Mouse (Mus musculus): Measurements from ENCODE around the gene Hoxb5.

Gene Hoxb5

DNA sequence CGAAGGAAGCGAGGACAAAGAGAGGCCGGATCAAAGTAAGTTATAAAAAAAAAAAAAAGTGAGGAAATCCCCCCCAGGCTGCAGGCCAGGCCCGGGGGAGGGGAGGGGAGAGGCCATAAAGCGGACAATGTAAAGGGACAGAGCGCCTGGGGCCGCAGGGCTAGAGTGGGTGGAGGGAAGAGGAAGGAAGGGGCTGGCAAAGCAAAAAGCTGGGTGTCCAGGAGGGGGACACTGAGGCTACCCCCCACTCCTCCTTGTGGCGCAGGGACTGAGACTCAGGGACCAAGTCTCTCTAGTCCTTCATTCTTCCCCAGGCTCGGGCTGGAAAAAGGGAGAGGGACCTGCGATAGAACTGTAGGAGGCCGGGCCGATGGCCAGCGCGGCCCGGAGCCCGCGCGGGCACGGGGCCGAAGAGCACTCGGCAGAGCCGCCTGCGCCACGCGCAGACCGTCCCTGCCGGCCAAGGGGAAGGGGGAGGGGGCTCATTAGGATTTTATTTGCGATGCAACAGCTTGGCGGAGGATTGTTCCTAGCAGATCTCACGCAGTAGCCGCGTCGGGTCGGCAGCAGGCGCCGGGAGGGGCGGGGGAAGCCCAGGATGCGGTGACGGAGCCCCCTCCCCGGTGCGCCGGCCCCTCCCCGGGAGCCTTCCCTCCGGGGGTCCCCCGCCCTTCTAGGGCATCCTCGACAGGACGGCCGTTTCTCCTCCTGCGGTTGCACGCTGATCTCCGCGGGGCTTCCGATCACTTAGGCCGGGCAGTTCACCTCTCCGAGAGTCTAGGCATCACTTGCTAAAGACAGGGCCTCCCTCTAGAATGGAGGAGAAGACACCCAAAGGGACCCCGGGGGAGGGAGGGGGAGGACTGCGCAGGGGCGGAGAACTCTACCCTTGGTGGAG, 30.9 kb upstream of the Hoxb5 start:
- DNase-seq (ENCODE audit: low spot score), result no peak

DNA sequence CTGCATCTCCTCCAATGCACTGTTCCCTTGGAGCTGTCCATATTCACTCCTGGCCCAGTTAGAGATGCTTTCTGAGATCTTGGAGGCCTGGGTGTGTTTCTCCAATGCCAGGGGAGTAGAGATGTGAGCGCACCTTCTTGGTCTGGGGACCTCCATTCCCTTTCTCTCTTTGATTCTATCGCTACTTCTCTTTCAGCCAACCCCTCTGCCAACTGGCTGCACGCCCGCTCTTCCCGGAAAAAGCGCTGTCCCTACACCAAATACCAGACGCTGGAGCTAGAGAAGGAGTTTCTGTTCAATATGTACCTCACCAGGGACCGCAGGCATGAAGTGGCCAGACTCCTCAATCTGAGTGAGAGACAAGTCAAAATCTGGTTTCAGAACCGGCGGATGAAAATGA, 28.7 kb upstream of the Hoxb5 start:
- DNase-seq (ENCODE audit: low spot score), result no peak

DNA sequence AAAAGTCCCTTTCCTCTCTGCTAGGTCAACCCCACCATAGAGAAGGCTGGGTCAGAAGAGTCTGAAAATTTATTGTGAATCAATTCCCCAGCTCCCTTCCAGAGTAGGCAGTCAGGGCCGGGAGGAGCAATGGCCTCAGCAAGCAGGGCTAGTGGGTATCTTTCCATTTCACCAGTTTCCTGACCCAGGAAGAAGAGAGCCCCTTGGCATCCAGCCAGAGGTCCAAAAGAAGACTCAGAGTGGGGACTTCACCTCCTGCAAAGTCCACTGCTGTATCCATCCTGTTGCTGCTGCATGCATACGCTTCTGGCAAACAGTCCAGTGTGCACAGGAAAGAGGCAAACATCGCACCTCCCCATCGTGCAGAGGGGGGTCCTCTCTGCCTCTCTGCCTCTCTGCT, 27.2 kb upstream of the Hoxb5 start:
- DNase-seq (ENCODE audit: low spot score), result no peak

DNA sequence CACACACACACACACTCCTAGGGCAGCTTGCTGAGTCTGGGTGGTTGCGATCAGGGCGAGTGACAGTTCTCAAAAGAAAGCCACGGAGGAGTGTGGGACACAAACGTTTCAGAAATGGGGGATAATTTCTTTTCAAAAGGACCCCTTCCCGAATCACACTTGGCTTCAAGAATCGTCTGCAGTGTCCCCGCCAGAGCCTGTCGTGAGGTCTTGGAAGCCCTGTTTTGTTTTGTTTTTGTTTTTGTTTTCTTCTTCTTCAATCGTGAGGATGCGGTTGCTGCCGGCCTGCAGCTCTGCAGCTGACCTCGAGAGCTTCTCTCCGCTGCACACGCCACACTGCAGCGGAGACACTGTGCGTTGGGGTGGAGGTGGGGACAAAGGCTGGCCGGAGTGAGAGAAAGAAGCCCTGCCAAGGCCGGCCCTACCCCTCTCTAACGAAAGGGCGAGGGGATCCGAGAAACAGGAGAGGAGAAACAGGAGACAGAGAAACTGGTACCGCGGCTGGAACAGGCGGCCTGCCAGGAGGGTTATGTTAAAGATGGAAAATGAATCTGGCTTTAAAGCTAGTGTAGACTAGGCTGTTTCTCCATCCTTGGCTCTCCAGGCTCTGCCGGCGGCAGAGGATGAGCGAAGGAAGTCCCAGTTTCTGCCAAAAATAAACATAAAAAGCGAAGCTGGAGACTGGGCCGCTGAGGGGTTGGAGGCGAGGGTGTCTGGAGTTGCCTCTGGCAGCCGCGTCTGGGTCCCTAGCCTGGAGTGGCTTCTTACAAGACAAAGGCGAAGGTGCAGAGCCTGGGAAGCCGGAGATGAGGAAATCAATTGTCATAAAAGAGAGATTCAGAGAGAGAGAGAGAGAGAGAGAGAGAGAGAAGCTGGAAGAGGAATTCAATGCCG, 25.7 kb upstream of the Hoxb5 start:
- no peak for DNase-seq (ENCODE audit: low spot score)

DNA sequence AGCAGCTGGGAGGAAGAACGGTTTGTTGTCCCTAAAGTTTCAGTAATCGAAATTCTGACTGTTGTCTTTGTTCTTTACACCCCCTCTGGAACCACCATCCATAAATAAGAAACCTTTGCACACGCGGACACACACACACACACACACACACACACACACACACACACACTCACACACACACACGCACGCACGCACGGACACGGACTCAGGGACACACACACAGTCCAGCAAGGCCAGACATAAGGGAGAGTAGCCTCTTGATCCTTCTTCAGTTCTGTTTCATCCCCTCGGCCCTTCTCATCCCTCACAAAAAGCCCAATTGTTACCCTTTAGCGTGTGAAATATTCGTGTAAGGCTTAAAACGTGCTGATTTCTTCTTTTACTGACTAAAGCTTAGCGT, 24.8 kb upstream of the Hoxb5 start:
- no peak for DNase-seq (ENCODE audit: low spot score)

DNA sequence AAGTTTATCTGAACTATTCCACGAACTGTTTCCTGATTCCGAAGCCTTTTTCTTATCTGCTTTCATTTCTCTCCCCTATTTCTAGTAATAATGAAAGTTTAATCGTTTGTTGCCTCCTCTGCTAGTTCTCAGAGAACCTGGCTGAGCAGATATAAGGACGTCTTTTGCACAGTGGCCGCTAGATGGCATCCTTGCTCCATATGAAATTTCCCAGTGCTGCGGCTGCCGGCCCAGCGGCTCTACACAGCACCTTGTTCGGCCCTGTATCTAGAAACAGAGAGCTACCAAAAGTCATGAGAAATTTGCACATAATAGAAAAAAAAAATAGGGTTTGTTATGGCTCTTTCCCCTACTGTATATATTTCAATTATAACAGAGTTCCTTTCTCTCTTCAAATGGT, 24.4 kb upstream of the Hoxb5 start:
- peak; percentile 88 for DNase-seq (ENCODE audit: low spot score)

DNA sequence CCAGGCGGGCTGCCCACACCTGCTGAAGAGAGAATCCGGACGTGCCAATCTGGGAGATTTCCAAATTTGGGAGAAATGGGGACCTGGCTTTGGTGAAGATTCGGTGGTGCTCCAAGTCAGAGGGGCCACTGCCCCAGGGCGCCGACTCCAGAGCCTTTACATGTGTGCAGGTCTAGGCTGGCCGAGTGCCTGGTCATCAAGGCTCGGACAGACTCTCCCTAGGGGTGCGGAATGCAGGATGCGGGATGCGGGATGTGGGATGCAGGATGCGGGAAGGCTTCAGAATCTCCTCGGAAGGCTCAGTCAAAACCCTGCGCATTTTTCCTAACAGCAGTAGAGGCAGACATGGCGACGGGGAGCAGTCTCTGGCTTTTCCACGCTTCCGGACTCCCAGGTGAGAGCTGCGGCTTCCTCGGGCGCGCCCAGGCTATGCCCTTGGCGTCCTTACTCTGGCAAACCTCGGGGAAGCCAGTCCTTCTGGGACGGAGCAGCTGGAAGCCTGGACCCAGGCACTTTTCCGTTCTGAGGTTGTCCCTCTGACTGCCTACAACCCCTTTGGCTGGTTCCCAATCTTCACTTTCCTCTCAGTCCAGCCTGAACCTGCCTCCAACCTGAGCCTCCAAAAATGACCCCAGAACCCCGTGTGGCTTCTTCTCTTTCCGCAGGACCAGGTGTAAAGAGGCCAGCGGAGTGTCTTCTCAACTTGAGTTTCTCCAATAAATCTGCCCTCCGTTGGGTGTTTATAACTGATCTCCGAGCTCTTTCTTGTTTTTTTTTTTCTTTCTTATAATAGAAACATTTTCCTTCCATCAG, 23.5 kb upstream of the Hoxb5 start:
- no peak for DNase-seq (ENCODE audit: low spot score)

DNA sequence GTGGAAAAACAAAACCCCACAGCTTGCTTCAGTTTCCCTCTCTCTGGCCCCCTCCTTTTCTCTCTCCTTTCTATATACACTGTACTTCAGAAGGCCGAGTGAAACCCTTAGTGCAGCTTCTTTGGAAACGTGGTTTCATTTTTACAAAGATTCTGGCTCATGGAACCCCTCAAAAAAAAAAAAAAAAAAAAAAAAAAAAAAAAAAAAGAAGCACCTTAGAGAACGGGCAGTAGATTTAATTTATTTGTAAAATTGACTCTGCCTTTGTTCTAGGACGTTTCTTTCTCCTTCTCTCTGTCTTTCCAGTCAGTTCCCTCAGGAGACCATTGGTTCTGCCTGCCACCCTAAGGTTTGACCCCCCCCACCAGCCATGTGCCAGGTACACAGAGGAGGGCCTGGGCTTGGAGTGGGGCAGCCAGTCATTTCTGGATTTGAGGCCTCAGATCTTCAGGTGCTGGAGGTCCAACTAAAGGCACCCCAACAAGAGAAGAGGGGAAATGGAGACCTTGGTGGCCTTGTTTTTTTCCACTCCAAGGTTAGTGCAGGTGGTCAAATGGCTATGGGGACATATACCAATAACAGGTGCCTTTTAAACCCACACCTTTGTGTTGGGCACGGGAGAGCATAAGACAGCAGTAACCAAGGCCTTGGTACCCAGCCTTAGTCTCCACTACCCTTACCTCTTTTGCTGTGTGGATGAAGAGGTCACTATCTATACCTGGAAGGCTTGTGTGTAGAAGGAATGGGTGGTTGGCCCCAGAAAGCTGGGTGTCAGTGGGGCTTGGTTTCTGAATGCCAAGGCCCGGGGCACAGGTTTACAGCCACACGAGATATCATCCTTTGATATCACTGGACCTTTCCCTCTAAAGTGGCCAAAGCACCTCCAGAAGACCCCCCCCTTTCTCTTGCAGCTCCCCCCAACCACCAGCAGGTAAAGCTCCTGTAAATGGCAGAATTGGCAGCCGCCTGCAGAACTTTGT, 22.4 kb upstream of the Hoxb5 start:
- no peak for DNase-seq (ENCODE audit: low spot score)

DNA sequence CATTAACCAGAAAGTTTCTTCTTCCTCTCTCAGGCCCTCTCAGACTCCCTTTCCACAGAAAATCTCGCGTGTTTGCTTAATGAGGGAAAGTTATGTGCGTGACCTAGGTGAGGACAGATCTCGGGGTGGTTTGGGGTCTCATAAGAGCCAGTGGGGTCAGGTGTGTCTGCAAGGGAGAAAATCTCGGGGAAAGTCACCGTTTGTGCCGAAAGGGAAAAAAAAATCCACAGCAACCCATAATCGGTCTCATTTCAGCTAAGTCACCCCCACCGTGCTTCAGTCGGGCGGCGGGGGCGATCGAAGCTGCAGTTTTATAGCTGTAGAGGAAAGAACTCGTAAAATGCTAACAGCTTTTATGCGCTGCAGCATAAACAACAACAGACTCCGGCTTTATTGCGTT, 21.7 kb upstream of the Hoxb5 start:
- DNase-seq (ENCODE audit: low spot score), result no peak

DNA sequence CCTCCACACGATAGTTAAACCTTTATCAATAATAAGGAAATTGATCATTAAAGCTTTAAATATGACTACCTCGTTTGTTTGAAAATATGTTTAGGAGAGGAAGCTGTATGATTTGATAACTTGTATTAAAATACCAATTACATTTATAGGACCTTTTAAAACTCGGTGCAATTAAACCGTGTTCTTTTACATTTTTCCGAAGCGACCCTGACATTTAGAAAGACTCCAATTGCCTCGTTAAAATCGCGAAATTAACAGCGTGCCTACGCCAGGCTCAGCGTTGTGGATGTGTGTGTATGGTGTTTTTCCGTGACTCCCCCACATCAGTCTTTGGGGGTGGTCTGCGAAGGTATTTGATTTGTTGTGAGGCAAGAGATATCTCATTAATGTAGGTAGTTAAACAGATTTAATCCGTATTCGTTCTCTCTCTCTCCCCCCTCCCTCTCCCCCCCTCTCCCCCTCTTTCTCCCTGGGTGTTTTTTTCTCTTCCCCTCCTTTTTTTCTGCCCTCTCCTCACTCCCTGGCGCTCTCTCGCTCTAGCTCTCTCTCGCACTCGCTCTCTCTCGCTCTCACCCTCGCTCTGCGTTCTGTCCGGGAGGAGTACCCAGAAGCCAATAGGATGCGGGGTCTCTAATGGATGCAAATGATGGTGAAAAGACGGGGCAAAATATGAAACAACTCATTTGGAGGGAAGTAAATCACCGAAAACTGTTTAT, 21.1 kb upstream of the Hoxb5 start, which contains the start of gene Hoxb8:
TSS of gene Hoxb8 (plus strand) at position 51 of the 716 bp plus-strand sequence.
- no peak for DNase-seq (ENCODE audit: low spot score)

DNA sequence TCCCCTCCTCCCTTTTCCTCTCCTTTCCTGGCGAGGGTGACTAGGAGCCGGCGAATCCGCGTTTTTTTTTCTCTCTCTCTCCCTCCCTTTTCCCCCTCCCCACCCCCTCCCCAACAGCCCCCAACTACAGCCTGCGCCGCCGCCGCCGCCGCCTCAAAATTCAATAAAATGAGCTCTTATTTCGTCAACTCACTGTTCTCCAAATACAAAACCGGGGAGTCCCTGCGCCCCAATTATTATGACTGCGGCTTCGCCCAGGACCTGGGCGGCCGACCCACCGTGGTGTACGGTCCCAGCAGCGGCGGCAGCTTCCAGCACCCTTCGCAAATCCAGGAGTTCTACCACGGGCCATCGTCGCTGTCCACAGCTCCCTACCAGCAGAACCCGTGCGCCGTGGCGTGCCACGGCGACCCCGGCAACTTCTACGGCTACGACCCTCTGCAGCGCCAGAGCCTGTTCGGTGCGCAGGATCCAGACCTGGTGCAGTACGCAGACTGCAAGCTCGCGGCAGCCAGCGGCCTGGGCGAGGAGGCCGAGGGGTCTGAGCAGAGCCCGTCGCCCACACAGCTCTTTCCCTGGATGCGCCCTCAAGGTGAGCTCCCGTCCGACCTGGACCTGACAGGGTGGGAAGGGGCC, 20.2 kb upstream of the Hoxb5 start:
- DNase-seq (ENCODE audit: low spot score), result no peak

DNA sequence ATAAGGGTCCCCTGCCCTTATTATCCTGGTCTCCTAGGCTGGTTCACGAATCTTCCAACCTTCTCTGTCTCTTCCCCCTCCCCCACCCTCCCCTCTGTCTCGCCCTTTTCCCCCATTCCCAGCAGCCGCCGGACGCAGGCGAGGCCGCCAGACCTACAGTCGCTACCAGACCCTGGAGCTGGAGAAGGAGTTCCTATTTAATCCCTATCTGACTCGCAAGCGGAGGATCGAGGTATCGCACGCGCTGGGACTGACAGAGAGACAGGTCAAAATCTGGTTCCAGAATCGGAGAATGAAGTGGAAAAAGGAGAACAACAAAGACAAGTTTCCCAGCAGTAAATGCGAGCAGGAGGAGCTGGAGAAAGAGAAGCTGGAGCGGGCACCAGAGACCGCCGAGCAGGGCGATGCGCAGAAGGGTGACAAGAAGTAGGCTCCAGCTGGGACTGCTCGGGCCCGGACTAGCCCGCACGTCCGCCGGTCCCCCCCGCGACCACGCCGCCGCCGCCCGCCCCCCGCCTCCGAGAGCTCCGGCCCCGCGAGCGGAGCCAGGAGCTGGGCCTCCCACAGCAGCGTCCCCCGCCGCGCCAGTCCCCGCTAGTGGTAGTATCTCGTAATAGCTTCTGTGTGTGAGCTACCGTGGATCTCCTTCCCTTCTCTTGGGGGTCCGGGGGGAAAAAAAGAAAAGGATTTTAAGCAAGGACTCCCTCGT, 18.9 kb upstream of the Hoxb5 start:
- DNase-seq (ENCODE audit: low spot score), result no peak

DNA sequence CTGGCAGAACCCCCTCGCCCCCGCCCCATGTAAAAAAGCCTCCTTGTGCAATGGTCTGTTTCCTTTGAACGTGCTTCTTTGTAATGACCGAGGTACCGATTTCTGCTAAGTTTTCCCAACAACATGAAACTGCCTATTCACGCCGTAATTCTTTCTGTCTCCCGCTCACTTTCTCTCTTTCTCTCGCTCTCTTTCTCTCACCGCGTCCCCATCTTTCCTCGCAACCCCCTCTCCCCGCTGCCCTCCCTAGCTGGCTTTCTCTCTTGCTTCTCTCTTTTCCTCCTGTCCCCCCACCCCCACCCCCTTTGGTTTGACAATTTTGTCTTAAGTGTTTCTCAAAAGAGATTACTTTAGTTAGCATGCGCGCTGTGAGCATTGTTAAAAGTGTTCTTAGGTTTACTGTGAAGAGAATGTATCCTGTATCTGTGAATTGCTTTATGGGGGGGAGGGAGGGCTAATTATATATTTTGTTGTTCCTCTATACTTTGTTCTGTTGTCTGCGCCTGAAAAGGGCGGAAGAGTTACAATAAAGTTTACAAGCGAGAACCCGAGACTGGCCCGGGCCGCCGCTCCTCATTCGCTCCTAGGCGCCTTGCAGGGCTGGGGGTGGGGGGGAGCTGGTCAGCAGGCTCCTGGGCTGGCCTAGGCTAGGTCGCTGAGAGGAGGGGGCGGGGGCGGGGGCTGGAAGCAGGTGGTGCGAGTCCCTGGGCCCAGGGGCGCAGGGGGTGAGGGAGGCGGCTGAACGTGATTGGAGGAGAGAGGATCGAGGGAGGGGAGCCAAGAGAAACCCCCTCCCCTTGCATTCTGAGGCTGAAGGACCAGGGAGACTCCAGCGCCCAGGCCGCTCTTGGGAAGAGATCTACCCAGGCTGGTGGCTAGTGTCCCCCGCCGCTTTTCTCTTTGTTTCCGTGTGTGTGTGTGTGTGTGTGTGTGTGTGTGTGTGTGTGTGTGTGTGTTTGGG, 18.1 kb upstream of the Hoxb5 start:
- DNase-seq (ENCODE audit: low spot score), result no peak

DNA sequence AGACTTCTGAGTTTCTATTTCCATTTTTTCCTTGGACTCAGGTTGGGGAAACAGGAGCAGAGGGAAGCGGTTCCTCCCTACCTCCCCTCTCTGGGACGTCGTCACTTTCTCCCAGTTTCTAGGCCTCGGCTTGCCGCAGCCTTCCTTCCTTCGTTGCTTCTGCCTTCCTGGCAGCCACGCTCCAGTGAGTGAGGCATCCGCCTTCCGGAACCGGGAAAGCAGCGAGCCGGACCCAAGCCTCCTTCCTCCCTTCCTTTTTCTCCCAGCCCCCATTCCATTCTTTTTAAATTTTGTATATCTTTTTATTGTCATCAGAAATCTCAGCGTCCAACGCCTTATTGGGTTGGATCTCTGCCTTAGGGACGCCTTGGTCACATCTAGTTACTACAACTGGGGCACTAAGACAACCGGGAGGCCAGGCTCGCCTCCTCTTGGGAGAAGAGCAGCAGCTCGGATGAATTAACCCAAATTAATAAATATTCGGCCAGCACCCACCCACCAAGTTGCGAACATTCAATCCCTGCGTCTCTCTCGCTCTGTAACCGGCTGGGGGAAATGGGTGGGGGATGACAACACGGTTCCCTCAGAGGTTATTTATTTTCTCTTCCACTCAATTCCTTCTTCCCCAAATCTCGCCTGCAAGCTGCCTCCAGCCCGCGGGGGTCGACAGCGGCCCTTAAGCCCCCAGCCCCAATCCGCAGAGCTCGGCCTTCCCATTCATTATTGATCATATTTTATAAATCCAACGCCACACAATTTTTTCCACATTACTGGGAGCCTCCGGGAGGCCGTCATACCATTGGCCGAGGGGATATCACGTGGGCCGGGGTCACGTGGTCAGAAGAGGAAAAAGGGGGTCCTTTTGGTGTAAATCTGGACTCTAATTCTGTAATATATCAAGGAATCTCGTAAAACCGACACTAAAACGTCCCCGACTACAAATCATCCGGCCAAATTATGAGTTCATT, 17.1 kb upstream of the Hoxb5 start, which contains the start of gene Hoxb7:
TSS of gene Hoxb7 (plus strand) at position 853 of the 968 bp plus-strand sequence.
- DNase-seq (ENCODE audit: low spot score), result no peak

DNA sequence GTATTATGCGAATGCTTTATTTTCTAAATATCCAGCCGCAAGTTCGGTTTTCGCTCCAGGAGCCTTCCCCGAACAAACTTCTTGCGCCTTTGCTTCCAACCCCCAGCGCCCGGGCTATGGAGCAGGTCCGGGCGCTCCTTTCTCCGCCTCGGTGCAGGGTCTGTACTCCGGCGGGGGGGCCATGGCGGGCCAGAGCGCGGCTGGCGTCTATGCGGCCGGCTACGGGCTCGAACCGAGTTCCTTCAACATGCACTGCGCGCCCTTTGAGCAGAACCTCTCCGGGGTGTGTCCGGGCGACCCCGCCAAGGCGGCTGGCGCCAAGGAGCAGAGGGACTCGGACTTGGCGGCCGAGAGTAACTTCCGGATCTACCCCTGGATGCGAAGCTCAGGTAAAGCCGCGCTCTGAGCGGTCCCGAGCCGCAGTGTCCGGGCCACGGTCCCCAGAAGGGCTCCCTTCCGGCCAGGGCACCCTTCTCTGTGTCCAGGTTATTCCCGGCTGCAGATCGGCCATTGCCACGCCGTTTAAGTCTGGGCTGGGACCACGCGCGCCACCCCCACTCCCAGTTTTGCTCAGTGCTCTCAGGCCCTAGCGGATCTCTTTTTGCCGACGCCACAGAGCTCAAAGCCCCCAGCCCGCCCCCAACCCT, 16.3 kb upstream of the Hoxb5 start:
- no peak for DNase-seq (ENCODE audit: low spot score)

DNA sequence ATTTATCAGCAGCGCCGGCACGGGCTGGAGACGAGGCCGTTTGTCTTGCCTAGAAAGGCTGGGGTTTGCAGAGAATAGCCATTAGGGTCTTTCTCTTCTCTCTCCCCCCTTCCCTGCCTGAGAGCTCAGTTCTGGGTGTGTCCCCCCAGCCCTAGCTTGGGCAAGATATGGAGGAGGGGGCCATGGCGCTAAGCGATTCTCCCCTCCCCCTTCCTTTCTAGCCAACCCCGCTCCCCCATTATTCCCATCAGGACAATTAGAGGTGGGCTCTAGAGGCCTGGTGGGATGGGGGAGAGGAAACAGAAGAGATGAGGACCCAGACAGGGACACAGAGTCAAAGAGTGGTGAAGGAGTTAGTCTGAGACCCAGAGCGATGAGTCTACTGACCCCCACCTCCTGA, 15.7 kb upstream of the Hoxb5 start:
- DNase-seq (ENCODE audit: low spot score), result no peak

Data from adipocyte (in vitro differentiated cells).